Mouse (Mus musculus) embryonic facial prominence, embryonic 14.5 days (tissue): ENCODE results near the gene Utp15. TPM values are rescaled to one million over a fixed set of nuclear protein-coding genes. Genes with fewer than 3 reads are reported as not detected.

ENCODE experiments used
- ATAC-seq: fragments of 200-750 bp; cut with Nextera tagmentation; 2 replicates; pipeline ENCODE4 v1.8.0; 2017; ENCODE audit warnings: low read depth, moderate number of reproducible peaks, moderate TSS enrichment
- DNase-seq: peaks from one replicate; pipeline ENCODE4 v3.0.0-alpha.2; 2015; ENCODE audit warnings: low spot score
- H3K27ac ChIP-seq: fragments of 300-500 bp; sonication (generic); replicated peaks from 2 replicates; pipeline ENCODE4 v1.5.1; 2014; ENCODE audit warnings: low read depth, mild to moderate bottlenecking, low read length, moderate library complexity
- H3K27me3 ChIP-seq: fragments of 300-500 bp; sonication (generic); replicated peaks from 2 replicates; pipeline ENCODE4 v1.6.1; 2014; ENCODE audit warnings: low read length; ENCODE audit not compliant: control insufficient read depth, insufficient read depth
- H3K36me3 ChIP-seq: fragments of 300-500 bp; sonication (generic); 2 replicates; pipeline ENCODE4 v1.6.1; 2014; ENCODE audit warnings: low read length, mixed read lengths; ENCODE audit not compliant: control insufficient read depth, insufficient read depth
- H3K4me1 ChIP-seq: fragments of 300-500 bp; sonication (generic); 2 replicates; pipeline ENCODE4 v1.6.1; 2014; ENCODE audit warnings: antibody characterized with exemption, low read length; ENCODE audit not compliant: control insufficient read depth, insufficient read depth
- H3K4me2 ChIP-seq: fragments of 300-500 bp; sonication (generic); 2 replicates; pipeline ENCODE4 v1.6.1; 2014; ENCODE audit warnings: low read depth, mild to moderate bottlenecking, low read length, moderate library complexity, mixed read lengths
- H3K4me3 ChIP-seq: fragments of 300-500 bp; sonication (generic); 2 replicates; pipeline ENCODE4 v1.5.1; 2014; ENCODE audit warnings: low read depth, mild to moderate bottlenecking, low read length
- H3K9ac ChIP-seq: fragments of 300-500 bp; sonication (generic); 2 replicates; pipeline ENCODE4 v1.6.1; 2014; ENCODE audit warnings: low read depth, mild to moderate bottlenecking, low read length, moderate library complexity, mixed read lengths
- H3K9me3 ChIP-seq: fragments of 300-500 bp; sonication (generic); 2 replicates; pipeline ENCODE4 v1.6.1; 2016; ENCODE audit warnings: low read length; ENCODE audit not compliant: control insufficient read depth
- WGBS: fragments of 180-500 bp; shearing (Covaris S2); extraction: QIAGEN DNeasy Blood & Tissue Kit; methylation state at CpG from one replicate; pipeline ENCODE4 v1.1.7; 2014; 5-methylcytosine and 5-hydroxymethylcytosine counted together
- polyA plus RNA-seq: library from polyadenylated mRNA; unstranded; fragments of >200 nt; fragmentation: Nextera tagmentation; extraction: Ambion mirVana; gene quantifications from 2 replicates; pipeline ENCODE4 v1.2.1, GENCODE M21; 2014

Gene Utp15
- polyA plus RNA-seq, 1 experiment from 2014 or later: 20.8 TPM

DNA sequence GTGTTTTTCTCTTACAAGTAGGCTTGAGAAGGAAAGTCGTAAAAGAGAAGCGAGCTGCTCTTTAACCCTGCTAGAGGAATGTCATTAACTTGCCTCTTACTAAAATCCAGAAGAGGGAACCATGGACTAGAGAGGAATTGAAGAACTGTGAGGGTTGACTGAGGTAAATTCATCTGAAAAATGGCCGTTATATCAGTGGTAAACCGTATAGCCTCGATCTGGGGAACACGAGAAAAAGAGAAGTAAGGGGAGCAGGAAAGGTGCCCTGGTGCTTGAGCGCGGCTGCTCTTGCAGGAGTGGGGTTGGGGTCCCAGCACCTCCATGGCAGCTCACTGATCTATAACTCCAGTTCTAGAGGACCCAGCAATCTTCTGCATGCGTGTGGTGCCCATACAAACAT, 11.2 kb upstream of the Utp15 start:
- Histone ChIP-seq H3K9me3 (no peaks in the 10 kb centered on the region), H3K4me3 (no peak overlapping the region), H3K4me1 (no peaks in the 10 kb centered on the region), H3K36me3 (peaks cover 46% of the 10 kb centered on the region), H3K9ac (no peak overlapping the region), H3K4me2 (no peak overlapping the region), H3K27me3 (no peaks in the 10 kb centered on the region), H3K27ac (no peak overlapping the region)
- DNase-seq: no peak
- ATAC-seq: no peak
- 93% methylated on average over 9 of the region's 9 CpGs for WGBS

DNA sequence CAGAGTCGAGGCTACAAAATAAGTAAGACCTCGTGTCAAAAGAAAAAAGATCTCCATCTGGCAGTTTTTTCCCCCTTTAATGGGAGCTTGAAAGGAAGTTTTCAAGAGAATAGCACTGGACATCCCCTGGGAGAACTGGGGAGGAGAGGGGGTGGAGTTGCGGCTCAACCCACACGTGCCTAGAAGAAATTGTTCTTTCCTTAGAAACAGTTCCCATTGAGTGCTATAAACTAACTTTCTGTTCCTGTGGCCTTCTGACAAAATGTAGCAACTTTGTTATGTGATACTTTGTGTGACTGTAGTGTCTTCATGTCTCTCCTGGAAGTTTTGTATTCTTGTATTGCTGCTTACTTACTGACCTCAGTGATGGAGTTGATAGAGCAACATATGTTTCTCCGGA, 1.3 kb upstream of the Utp15 start:
- WGBS: 25% methylated on average over 5 of the region's 5 CpGs
- Histone ChIP-seq H3K27me3 (no peaks in the 10 kb centered on the region), H3K4me2 (peak overlapping the region; percentile 55), H3K27ac (no peak overlapping the region), H3K9ac (peak overlapping the region; percentile 87; the same call in 1 of the 2 replicates), H3K4me1 (peaks cover 14% of the 10 kb centered on the region), H3K9me3 (no peaks in the 10 kb centered on the region), H3K4me3 (peak overlapping the region; percentile 95), H3K36me3 (peaks cover 34% of the 10 kb centered on the region)
- no peak for ATAC-seq
- peak; percentile 24 for DNase-seq

DNA sequence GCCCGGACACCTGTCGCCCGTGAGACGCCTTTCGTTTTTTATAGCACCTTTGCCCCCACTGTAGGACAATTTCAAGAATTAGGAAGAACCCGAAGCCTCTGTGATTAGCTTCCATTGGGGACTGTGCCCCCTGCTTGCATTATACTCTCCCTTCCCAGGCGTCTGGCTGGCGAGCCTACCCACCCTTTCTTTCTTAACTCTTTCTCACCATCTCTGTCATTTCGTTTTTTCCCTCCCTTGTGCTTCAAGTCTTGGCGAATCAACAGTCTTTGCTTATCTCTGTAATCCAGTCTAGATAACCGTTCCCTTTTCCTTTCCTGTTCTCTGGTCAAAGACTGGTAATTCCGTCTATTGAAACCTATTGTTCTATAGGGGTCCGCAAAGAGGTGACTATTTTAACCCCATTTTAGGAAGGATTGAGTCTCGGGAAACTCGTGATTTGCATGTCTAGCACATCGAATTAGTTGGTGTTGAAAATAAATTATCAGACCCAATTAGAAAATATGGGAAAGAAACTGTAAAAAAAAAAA, 682 bp upstream of the Utp15 start:
- H3K27me3 ChIP-seq: no peaks in the 10 kb centered on the region
- peak overlapping the region; percentile 78 for H3K27ac ChIP-seq
- 3% methylated on average over 11 of the region's 16 CpGs for WGBS
- no peaks in the 10 kb centered on the region for H3K9me3 ChIP-seq
- peak overlapping the region; percentile 55 for H3K4me2 ChIP-seq
- peak; percentile 13 for ATAC-seq
- H3K36me3 ChIP-seq: peaks cover 35% of the 10 kb centered on the region
- H3K4me3 ChIP-seq: peak overlapping the region; percentile 95
- H3K4me1 ChIP-seq: peaks cover 14% of the 10 kb centered on the region
- no peak for DNase-seq
- peak overlapping the region; percentile 87 for H3K9ac ChIP-seq

DNA sequence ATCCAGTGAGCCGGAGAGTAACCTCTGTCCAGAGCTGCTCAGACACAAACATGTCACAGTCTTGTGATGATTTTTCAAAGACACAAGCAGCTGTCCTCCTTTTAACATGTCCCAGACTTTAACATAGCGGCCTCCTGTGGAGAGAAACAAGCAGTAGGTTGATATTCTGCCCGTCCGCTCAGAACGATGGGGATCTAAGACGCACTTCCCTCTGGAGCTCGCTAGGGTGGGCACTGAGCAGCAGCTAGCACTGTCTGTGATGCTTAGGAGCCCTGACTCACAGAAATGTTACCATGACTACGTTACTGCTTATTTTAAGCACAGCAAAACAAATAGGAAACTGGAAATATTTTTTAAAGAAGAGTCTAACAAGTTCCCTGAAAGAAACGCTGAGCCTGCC, 7.9 kb downstream of the Utp15 start:
- peaks cover 86% of the 10 kb centered on the region for H3K36me3 ChIP-seq
- H3K9me3 ChIP-seq: no peaks in the 10 kb centered on the region
- no peak overlapping the region for H3K9ac ChIP-seq
- H3K4me1 ChIP-seq: no peaks in the 10 kb centered on the region
- ATAC-seq (no peak), DNase-seq (no peak)
- H3K27ac ChIP-seq: no peak overlapping the region
- 78% methylated on average over 9 of the region's 9 CpGs for WGBS
- H3K27me3 ChIP-seq: no peaks in the 10 kb centered on the region
- no peak overlapping the region for H3K4me2 ChIP-seq
- H3K4me3 ChIP-seq: no peak overlapping the region

DNA sequence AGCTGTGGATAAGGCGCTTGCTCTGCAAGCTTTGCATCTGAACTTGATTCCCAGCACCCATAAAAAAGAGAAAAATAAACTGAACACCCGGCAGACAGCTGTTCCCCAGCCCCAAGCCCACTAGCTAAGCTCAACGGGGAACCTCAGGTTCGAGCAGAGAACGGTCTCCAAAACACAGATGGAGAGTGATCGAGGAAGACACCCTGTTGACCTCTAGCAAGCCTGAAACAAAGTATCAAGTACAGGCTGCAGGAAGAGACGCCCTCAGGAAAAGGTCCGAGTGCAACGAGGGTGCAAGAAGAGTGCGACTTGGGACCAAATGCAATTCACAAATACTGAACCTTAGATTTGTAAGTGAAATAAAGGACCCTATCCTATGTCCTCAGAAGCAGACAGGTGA, 13.2 kb downstream of the Utp15 start:
- H3K9me3 ChIP-seq: no peaks in the 10 kb centered on the region
- WGBS: 83% methylated on average over 10 of the region's 10 CpGs
- no peaks in the 10 kb centered on the region for H3K27me3 ChIP-seq
- H3K4me3 ChIP-seq: no peak overlapping the region
- ATAC-seq: no peak
- DNase-seq: no peak
- H3K4me2 ChIP-seq: no peak overlapping the region
- H3K9ac ChIP-seq: no peak overlapping the region
- H3K4me1 ChIP-seq: no peaks in the 10 kb centered on the region
- no peak overlapping the region for H3K27ac ChIP-seq
- H3K36me3 ChIP-seq: peaks cover 65% of the 10 kb centered on the region

DNA sequence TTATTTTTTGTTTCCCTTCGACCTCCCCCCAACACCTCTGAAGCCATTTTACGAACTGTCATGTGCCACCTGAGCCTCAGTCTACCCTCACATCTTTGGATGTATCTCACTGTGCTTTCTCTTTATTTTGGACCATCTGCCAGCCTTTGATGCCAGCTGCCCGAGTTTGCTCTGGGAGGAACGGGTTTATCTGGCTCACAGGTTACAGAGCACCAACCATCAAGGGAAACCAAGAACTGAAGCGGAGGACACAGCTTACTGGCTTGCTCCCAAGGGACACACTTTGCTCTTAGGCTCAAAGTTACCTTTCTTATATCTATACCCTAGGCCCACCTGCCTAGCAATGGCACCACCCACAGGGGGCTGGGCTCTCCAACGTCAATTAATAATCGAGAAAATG, 17.5 kb downstream of the Utp15 start:
- Histone ChIP-seq H3K4me3 (no peak overlapping the region), H3K4me2 (no peak overlapping the region), H3K27me3 (no peaks in the 10 kb centered on the region), H3K9ac (no peak overlapping the region), H3K4me1 (no peaks in the 10 kb centered on the region), H3K36me3 (peaks cover 32% of the 10 kb centered on the region), H3K27ac (no peak overlapping the region), H3K9me3 (no peaks in the 10 kb centered on the region)
- 82% methylated on average over 7 of the region's 7 CpGs for WGBS
- DNase-seq (no peak), ATAC-seq (0 out of 2 replicates have a peak, but pooled peaks have one; percentile 26)

DNA sequence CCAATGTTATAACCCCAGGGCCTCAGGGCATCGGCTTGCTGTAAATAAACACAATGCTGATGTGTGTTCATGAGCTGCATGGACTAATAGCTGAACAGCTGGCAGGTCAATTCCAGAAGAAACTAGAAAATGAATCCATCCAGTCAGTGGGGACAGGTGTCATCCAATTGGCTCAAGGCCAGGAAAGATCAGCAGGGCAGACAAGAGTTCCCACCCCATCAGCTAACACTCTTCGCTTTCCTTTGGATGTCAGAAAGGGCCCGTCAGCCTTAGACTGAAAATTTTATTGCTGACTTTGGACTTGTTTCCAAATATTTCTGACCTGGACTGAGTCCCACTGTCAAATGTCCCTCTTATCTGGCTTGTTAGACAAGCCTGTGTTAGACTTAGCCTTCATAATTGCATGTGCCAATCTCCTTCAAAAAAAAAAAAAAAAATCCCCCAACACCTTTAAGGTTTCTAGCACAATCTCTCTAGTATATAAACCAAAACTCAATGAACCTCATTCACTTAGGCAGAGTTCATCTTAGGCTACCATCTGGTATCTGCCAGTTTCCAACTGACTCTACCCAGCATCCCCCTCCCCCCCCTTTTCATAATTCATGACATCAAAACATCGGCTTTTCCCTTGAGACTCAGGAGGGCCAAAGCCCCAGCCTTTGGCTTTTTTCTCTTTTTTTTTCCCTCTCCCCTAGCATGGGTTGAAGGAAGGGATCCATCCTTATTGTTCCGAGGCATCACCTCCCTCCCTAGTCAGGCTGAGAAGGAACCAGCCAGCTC, 18.1 kb downstream of the Utp15 start:
- Histone ChIP-seq H3K36me3 (peaks cover 26% of the 10 kb centered on the region), H3K27me3 (no peaks in the 10 kb centered on the region), H3K27ac (no peak overlapping the region), H3K4me1 (no peaks in the 10 kb centered on the region), H3K9ac (no peak overlapping the region), H3K9me3 (no peaks in the 10 kb centered on the region), H3K4me3 (no peak overlapping the region), H3K4me2 (no peak overlapping the region)
- WGBS: 68% methylated on average over 5 of the region's 5 CpGs
- ATAC-seq: no peak
- DNase-seq: peak; percentile 26

DNA sequence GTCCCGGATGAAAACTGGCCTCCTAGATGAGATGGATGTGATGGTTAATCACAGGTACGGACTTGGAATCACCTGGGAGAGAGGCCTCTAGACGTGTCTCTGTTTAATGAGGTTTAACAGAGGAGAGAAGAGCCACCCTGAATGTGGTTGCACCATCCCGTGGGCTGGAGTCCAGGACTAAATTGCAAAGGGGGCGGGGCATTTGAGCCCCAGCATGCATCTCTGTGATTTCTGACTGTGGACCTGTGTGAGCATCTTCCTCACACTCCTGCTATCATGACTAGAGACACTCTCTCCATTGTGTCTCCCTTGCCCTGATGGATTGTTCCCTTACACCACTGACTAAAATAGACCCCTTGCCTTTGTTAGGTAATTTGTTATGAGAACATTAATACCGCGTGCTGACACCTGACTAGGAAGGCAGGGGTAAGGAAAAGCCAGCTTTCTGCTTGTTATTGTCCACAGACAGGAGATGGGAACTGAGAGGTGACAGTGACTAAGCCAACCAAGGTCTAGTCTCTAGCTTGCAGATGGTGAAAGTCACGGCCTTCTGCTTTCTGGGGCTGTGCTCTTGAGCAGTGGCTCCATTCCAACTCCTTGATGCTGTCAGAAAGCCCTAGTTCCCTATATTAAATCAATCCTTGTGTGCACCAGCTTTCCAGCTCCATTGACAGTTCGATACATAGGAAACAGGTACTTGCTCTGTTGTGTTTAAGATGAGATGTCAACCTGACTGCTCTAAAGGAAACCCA, 21.1 kb downstream of the Utp15 start:
- no peak overlapping the region for H3K27ac ChIP-seq
- no peak for ATAC-seq
- H3K4me1 ChIP-seq: no peaks in the 10 kb centered on the region
- H3K4me3 ChIP-seq: no peak overlapping the region
- H3K4me2 ChIP-seq: no peak overlapping the region
- DNase-seq: no peak
- 73% methylated on average over 9 of the region's 9 CpGs for WGBS
- H3K9ac ChIP-seq: no peak overlapping the region
- H3K27me3 ChIP-seq: no peaks in the 10 kb centered on the region
- H3K36me3 ChIP-seq: no peaks in the 10 kb centered on the region
- no peaks in the 10 kb centered on the region for H3K9me3 ChIP-seq
